Mouse (Mus musculus) fibroblast of lung, adult 2 months (primary cell): ENCODE measurements around the gene Rd3.

Experiments used
- DNase-seq: peaks from one replicate; pipeline ENCODE4 v3.0.0-alpha.2; 2011; ENCODE audit warnings: low read depth

Gene Rd3

DNA sequence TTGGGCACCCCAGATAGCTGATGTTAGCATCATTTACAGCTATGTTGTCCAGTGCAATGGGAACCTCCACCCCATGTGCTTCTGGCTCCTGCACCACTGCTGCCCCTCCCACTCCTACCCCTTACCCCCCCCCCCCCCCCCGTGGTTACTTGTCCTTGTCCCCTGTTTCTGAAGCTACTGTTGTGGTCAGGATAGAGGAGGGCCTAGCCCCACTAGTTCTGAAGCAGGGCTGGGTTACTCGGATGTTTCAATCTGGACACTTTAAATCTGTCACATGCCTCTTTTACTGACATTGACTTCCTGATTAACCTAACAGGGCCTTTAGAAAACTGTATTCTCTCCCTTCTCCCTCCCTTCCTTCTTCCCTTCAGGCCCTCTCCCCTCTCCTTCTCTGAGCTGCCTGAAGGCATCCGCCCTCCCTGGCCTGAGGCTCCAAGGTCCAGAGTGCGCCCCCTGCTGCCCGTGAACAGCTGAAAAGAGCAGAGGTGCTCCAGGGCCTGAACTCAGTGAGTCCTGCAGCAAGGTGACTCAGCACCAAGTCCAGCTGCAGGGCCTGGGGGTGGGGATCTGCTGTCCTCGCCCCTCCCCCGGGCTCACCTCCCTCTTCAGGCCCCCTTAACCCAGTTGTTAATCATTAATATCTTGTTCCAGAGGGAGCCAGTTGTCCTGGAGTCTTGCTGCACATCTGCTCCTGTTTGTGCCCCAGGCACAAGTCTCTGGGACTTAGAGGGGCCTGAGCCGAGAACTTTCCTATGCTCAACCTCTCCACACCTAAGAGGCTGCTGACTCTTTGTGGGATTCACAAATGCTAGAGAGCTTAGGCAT lies 13.0 kb upstream of the Rd3 start:
- DNase-seq = peak; percentile 50

DNA sequence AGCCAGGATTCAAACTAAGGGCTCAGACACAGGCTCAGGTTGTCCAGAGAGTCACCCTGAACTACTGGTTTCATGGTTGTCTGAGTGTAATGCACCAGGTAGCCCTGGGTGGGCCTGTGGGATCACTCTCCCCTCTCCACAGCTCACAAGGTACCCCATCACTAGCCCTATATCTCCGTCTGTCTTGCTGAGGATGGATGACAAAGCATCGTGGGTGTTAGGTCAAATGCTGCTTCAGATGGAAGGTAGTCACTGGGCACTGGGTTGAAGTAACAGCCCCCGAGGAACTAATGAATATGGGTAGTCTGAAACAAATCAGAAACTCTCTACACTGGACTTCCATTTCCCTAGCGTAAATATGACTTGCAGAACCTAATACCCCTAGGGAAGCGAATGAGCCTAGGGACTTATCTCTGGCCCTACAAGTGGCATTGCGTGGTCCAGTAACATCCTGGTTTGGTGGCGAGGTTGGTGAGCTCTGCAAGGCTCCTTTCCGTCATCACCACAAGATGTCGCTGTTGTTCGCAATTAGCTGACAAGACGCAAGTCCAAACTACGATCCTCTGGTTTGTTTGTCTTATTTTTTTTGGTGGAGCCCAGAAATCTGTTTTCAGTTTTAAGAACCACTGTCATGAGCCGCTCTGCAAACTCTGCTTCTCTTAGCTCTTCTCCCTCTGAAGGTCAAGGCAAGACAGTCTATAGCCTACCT lies 12.2 kb upstream of the Rd3 start:
- peak; percentile 62 for DNase-seq

DNA sequence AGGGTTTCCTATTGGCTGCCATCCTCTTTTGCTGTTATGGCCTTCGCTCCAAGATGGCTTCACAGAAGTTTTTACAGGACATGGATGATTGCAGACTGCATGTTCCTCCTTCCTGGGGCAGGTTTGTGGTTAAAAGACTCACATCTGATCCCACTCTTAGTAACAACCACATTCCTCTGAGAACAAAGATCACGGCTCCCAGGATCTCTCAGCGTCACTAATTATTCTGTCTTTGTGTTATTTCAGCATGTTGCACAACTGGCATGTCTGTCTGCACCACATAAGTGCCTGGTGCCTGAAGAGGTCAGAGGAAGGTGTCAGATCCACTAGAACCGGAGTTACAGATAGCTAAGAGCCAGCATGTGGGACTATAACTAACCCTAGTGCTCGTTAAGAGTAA lies 7.2 kb upstream of the Rd3 start:
- DNase-seq = no peak

DNA sequence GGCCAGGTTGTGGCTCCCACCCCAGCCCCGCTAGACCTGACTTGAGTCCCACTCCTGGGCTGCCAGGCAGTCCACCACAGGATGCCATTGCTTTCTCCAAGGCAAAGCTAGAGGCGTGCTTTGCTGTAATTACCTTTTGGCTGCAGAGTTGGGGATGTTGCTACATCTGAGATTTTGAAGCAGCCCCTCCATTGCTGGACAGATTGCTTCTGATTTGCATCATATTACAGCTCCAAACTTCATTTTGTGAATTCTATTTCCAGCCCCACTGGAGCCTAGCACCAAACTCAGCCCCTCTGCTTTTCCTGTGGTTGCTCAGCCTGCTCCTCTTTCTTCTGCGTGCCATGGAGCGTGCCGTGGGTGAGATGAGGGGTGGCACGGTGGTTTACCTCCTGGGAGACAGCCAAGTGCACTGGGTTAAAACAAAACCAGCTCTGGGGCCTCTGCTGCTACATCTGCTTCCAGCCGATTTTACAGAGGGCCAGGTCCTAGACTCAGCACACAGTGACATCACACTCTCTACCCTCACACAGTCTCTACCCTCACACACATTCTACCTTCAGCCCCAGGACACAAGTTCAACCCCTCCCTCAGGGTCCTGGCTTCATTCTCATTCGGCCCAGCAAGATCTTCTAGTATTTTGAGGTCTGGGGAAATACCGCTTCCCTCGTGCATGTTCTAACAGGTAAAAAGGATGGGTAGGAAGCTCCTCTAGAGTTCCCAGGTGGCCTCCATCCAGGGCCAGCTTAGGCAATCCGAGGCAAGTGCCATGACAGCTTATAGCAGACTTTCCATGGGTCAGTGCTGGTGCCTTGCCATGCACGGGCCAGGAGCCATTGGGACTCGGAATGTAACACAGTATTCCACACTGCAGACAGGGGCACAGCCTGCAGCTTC lies 2.4 kb upstream of the Rd3 start:
- no peak for DNase-seq

DNA sequence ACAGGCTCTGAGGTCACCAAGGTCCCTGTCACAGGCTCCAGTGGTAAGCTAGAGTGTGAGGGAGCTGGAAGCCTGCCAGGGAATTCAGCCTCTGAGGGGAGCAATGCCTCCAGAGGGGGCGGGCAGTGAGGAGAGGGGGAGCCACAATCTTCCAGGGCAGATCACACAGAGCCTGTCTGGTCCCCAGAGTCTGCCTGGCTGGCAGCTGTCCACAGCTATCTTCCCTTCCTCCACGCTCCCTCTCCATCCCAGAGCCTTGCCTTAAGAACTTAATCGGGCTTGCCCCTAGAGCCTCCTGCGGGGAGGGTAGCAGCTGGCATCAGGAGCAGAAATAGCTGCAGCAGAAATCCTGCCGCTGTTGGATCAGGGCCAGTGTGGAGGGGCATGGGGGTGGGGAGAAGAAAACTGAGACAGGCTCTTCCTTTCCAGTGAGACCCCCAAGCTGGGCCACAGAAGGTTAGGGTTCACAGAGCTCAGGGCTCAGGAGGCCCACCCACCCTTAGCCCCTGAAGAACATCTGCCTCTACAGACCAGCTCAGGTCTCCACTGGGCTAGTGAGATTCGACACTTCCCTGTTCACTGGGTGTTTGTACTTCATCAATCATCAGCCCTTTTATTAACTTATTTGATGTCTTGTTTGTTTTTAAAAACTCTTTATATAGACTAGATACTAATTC lies 4.4 kb downstream of the Rd3 start:
- DNase-seq = no peak

DNA sequence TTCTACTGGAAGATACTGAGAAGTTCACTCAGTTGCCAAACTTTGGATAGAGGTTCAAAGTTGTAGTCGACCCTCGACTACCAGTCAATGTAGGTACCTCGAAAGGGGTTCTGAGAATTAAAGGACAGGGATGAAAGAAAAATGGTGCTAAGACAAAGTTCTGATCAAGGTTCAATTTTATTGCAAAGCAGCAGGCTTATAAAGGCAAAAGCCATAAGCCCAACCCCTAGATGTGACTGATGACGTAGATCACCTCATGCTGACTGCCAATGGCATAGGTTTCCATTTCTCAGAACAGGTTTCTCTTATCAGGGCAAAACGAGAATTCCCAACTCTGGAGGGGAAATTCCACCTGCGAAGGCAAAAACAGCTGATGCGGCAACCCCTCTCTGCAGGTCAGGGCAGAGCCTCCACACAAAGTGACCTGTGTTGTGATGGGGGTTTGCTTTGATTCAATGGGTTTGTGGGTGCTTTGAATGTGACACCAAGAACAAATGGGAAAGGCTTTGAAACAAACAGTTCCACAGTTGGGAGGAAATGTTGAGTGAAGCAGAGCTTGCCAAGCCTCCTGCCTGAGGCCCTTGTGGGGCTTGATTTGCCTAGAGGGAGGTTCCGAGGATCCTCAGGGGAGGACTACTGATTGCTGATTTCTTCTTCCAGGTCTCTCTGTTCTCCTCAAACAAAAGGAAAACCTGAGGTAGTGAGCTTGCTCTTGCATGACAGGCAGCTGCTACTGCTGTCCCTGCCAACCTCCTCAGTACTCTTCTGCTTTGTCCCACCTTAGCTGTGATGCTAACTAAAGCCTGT lies 9.7 kb downstream of the Rd3 start:
- no peak for DNase-seq

DNA sequence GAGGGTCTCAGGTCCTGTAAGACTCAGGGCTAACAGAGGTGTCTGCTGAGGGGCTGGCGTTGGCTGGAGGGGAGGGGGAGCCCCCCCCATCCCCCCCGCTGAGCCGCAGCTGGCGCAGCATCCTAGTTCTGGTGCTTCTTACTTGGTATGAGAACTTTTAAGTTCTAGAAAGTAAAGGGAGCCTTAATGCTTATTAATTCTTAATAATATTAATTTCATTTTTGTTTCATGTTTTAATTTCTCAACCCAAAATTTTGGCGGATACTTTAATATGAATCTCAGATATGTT lies 10.3 kb downstream of the Rd3 start:
- no peak for DNase-seq

DNA sequence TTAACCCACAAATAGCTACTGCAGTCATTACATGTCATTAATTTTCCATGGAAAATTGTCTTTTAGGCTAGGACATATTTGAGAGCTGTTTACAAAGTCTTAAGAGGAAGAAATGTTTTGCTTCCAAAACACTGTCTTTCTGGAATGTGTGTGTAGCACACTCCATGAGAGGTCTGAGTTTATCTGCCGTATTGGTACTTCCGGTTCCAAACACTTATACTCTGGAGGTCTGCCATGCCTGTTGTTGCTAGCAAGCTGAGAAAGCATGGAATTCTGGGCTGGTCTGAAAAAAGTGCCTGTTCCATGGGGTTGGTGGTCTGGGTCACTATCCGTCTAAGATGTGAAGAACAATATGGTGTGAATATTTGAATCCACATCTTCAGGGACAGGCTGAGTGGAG lies 11.5 kb downstream of the Rd3 start:
- no peak for DNase-seq

DNA sequence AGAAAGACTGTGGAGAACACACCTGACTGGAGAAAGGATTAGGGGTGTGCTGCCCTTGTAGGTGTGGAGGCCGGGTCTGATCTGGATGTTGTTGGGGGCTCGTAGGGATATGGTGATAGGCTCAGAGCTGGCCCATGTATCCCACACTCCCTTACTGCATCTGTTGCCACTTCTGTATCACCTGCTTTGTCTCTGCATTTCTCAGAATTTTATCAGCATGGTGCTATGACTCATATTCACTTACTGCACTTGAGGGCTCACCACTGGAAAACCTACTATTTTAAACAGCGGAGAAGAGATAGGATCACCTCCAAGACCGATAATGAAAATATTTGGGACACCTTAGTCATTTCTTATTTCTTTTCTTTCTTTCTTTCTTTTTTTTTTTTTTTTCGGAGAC lies 11.9 kb downstream of the Rd3 start:
- DNase-seq = no peak

DNA sequence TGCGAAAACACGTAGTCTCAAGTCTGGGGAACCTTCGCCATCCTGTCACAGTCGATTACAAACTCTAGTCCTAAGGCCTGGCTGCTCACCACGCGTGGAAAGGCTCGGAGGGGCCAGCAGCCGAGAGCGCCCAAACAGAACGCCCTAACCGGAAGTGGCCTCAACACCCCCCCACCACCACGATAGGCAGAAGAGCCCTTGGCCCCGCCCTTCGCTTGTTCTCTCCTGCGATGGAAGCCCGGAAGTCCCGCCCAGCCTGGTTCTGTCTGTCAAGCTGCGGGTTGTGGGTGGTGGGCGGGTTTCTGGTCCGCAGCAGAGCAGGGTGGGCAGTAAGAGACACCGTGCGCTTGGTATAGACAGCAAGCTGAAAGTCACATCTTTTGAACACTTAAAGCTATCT lies 12.8 kb downstream of the Rd3 start:
- DNase-seq = peak; percentile 80

DNA sequence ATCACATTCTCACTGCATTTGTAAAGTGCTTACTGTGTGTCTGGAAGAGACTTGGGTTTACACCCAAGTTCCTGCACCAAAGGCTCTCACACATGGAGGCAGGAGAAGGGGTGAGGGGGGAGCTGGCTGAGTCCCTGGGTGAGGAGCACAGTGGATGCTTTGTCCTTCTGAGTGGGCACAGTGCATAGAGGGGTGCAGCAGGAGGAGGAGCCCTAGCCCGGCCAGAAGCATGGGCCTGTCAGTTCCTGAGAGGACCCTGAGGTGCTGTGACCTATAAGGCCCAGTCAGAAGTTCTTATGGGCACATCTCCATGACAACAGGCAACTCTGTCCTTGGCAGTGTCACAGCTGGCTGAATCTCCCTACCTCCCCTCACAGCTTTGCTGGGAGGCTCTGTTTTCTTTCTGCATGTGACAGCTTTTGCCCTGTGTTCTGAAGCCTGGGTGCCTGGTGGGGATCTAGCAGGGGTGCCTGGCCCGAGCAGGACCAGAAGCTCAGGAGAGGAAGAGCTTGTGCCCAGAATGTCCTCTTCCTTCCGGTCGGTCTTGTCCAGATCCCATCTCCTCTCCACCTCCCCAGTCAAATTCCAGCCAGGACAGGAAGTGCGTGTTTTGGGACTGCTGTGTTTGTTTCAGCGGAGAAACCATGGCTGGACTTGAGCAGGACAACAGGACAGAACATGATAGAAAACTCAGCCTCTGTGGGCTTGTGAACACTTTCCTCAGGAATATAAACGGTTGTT lies 15.0 kb downstream of the Rd3 start:
- DNase-seq = no peak

DNA sequence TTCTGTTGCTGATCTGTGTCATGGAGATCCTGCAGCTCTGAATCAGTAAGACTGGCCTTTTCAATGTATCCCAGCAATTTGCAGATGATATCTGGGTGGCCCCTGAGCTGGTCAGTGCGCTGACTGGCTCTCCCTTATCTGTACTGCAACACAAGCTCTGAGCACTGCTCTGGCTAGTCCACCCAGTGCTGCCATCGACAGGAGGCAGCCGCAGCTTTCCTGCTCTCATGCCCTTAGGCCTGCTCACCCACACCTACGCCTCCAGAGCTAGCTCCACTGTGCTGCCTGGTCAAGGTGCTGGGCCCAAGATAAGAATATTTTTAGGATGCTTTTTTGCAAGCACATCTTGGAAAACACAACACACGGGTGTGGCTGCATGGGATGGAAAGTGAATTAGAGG lies 17.3 kb downstream of the Rd3 start:
- no peak for DNase-seq

DNA sequence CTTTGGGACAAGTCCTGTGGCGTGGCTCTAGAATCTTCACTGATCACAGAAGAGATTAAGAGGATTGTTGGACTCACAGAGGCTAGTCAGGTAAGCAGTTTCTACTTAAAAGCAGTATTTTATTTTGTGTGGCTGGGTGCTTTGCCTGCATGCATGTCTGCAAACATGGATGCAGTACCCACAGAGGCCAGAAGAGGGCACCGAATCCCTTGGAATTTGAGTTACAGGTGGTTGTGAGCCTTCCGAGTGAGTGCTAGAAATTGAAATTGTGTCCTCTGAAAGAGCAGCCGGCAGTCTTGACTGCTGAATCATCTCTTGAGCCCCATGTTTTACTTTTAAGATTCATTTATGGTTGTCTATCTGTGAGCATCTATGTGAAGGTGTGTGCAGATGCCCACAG lies 18.3 kb downstream of the Rd3 start:
- no peak for DNase-seq

DNA sequence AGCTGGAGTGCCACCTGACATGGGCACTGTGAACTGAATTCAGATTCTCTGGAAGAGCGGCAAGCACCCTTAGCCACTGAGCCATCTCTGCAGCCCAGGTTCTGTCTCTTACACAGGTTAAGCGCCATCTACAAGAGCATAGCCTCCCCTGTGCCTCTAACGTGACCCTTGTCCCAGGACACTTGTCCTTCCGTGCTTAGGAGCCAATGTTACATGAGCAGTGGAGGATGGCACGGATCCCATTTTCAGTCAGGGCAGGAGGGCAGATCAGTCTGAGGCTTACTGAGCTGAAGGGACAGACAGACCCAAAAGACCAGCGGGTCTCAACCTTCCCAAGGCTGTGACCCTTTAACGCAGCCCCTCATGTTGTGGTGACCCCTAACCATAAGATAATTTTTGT lies 18.7 kb downstream of the Rd3 start:
- DNase-seq = no peak

DNA sequence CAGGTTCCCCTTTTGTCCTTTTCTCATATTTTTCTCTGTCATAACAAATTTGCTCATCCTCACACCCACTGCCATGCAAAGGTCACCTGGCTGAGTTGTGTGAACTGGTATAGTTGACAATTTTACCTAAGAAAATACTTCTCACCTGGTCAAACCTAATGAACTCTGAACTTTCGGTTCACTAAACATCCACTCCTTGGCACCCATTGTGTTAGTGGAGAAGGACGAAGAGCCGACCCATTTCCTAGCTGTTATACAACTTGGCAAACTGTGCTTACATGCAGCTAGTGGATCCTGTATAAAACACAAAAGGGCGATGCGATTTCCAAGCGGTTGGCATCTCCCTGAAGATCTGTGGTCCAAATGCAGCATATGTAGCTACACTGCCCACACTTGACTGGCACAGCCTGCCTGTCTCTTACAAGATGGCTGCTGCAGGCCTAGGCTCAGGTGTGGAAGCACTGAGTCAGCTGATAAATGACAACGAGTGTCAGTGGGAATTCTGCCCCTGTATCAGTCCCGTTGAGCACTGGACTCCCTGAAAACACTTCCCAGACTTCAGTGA lies 19.5 kb downstream of the Rd3 start:
- DNase-seq = no peak

DNA sequence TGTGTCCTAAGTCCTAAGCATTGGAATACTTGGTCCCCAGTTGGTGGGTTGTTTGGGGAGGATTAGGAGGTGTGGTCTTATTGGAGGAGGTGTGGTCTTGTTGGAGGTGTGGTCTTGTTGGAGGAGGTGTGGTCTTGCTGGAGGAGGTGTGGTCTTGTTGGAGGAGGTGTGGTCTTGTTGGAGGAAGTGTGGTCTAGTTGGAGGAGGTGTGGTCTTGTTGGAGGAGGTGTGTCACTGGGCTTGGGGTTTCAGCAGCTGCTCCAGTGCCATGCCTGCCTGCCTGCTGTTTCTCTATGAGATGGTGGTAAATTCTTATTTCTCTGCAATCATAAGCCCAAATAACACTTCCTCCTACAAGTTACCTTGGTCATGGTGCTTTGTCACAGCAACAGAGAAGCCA lies 21.9 kb downstream of the Rd3 start:
- DNase-seq = no peak
